Mouse (Mus musculus) spleen, adult 18-20 months (tissue): ENCODE measurements around the gene Rcn2.

Experiments
- DNase-seq, 2 experiments: peaks; one replicate each; pipeline ENCODE4 v3.0.0; 2022; ENCODE audit warnings: mixed read lengths in 2 of 2

Rcn2 gene

DNA sequence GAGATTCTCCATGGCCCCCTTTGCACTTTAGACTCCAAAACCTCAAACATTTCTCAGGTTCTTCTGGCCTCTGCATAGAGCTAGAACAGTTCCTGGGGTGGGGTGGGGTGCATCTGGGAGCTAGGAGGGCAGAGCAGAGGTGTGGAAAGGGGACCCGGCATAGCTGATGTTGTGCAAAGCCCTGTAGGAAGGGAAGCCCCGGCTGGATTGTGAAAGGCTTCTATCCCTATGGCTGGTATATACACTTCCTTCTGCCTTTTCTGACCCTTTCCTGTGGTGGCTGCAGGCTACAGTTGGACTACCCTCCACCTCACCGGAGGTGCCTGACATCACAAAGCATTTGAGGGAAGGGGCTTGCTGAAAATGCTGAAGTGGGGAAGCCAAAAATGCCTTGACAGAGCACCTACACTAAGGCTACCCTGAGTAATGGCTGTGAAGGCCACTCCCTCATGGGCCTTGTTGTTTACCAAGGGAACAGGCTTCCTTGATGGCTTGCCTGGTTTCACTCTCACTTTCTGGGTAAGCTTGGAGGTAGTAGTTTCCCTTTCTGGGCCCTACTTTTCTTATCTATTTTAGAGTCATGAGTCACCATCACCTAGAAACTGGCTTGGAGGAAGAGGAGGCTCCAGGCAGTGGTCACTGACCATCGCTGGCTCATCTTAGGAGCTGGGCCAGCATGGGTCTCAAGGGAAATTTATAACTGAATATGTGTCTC, 56.1 kb downstream of the Rcn2 start:
- no peak for DNase-seq

DNA sequence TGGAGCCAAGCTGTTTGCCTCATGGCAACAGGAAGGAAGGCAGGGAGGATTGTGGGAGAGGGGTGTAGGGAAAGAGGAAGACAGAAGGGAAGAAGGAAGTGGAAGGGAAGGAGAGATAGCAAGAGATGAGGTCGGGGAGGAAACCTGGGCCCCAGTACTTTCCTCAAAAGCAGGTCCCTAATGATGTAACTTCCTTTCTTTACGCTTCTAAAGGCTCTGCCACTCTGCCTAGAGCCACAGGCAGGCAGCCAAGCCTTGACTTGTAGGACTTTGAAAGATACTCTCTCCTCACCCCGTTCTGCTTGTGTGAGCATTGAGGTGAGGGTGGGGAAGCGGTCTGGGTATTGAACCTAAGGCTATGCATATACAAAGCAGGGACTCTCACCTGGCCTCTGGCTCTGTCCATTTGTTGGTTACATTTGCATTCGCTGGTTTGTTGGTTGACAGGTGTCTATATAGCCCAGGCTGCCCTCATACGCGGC, 58.4 kb downstream of the Rcn2 start:
- DNase-seq: peak; percentile 29 to 40

DNA sequence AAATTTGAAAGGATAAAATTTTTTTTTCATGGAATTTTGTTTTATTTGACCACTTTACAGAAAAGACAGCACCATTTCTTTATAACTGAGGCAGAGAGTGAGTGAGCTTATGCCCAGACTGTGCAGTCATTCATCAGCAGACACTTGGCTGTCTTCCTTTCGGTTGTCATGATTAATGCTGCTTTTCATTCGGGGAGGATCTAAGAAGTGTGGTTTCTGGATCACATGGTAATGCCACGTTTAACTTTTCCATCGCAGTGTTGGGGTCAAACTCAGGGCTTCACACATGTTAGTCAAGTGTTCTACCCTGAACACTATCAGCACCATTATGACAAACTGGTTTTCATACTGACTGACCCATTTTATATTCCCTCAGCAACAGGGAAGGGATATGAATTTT, 59.4 kb downstream of the Rcn2 start:
- DNase-seq: no peak

DNA sequence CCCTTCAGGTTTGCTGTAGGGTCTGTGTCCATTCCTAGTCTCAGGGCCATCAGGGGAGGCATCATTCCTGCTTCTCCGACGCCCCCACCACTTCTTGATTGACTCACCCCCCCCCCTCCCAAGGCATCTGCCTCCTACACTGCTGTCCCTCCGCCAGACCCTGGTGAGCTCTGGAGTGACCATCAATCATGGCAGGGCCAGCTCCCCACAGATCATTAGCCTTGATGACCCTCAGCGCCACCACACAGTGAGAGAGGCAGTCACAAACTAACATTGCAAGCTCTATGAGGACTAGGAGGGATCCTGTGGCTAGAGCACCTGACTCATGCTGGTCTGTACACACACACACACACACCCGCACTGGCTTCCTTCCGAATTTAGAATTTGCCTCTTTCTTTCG, 63.3 kb downstream of the Rcn2 start:
- no peak for DNase-seq

DNA sequence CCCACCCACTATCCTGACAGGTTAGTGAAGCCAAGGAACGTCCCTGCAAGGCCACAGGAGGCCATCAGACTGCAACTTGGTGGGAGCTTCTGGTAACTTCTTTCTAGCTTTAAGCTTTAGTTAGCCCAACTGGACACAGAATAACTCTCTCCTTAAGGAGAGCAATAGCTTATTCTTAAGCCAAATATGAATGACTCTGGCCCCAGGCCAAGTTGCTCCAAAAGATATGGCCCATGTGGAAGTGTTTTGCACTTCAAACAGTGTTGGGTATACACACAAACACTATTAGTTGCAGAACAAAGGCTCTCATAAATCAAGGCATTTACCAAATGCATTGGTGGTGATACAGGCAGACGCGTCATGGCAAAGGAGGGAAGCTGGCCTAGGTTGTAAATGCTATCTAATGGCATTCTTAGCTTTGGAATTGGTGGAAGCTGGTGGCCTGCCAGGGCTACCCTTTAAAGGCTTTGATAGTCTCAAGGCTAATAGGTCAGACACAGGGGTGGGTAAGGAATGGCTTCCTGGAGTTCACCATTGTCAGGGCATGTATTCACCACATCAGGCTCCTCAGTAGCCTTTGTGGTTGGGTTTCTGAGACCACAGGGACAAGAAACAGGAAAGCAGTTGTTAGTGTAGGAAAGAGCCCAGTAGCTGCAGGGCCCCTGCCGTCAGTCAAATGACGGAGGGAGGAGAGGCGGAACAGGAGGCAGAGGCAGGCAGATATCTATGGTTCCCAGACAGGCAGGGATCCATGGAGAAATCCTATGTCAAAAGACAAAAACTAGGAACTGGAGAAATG, 64.8 kb downstream of the Rcn2 start:
- no peak for DNase-seq

DNA sequence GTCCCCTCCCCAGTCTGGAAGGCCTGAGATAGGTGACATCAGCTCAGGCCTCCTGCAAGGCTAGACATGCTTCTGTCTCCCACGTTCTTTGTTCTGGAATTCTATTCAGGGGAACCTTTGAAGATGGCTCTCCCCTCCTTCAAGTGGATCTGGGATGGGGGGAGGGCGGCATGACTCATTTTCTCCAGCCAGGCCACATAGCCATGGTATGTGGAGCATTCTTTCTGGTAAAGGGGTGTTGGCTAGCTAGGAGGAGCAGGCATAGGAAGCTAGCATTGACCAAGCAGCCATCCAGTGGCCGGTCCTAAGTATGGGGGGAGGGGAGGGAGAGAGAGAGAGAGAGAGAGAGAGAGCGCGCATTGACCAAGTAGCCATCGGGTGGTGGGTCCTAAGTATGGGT, 65.9 kb downstream of the Rcn2 start:
- no peak for DNase-seq

DNA sequence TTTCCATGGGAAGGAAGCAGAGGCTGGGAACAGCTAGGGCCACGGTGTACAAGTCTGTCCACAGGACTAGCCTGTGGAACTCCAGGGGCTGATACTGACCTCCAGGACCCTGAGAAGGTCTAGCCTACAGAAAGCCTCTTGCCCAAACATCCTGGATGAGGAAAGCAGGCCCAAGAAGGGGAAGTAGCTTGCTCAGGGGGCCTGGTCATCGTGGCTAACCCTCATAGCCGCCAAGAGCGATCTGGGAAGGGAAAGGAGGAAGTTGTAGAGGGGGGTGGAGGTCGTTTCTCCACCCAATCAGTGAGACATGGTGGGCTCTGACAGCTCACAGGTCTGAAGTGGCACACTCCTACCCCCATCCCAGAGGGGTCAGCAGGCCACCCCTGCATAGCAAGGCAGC, 66.5 kb downstream of the Rcn2 start:
- DNase-seq: no peak
